Mouse (Mus musculus) brain, embryonic 14.5 days (tissue): ENCODE results near the gene Catsperg1.

Experiments
- CTCF ChIP-seq: fragments of 200-500 bp; IDR thresholded peaks from 2 replicates; pipeline ENCODE4 v1.5.1; 2012; ENCODE audit warnings: inconsistent platforms, mild to moderate bottlenecking, moderate library complexity, borderline replicate concordance; ENCODE audit not compliant: insufficient read depth, insufficient read length; ENCODE audit errors: extremely low read depth
- POLR2A ChIP-seq: fragments of 200-500 bp; IDR thresholded peaks from 2 replicates; pipeline ENCODE4 v1.6.1; 2012; ENCODE audit warnings: mild to moderate bottlenecking, inconsistent platforms, borderline replicate concordance; ENCODE audit not compliant: poor library complexity, insufficient read depth, insufficient read length, severe bottlenecking; ENCODE audit errors: extremely low read depth

- TF ChIP-seq CTCF, result no peak
- no peak for TF ChIP-seq POLR2A
Measured at GRCm38 (mm10) chr7:29169231-29170065, 44.4 kb downstream of the Catsperg1 start.
